Mouse (Mus musculus) forebrain, postnatal 0 days (tissue): ENCODE data around the gene Negr1. TPM values are rescaled to one million over a fixed set of nuclear protein-coding genes. Genes with fewer than 3 reads are reported as not detected.

ENCODE experiments used
- ATAC-seq: fragments of 200-750 bp; cut with Nextera tagmentation; 2 replicates; pipeline ENCODE4 v1.8.0; 2017; ENCODE audit warnings: mild to moderate bottlenecking, moderate library complexity
- DNase-seq: peaks from one replicate; pipeline ENCODE4 v3.0.0-alpha.2; 2015
- H3K27ac ChIP-seq: fragments of 300-500 bp; sonication (generic); 2 replicates; pipeline ENCODE4 v1.5.1; 2014; ENCODE audit warnings: low read depth, mild to moderate bottlenecking, antibody characterized with exemption, low read length, moderate library complexity, mixed read lengths
- H3K27me3 ChIP-seq: fragments of 300-500 bp; sonication (generic); 2 replicates; pipeline ENCODE4 v1.6.1; 2014; ENCODE audit warnings: mild to moderate bottlenecking, low read length, mixed read lengths; ENCODE audit not compliant: insufficient read depth
- H3K36me3 ChIP-seq: fragments of 300-500 bp; sonication (generic); 2 replicates; pipeline ENCODE4 v1.6.1; 2014; ENCODE audit warnings: mild to moderate bottlenecking, moderate library complexity; ENCODE audit not compliant: insufficient read depth
- H3K4me1 ChIP-seq: fragments of 300-500 bp; sonication (generic); 2 replicates; pipeline ENCODE4 v1.6.1; 2014; ENCODE audit warnings: antibody characterized with exemption; ENCODE audit not compliant: insufficient read depth
- H3K4me2 ChIP-seq: fragments of 300-500 bp; sonication (generic); 2 replicates; pipeline ENCODE4 v1.6.1; 2014; ENCODE audit warnings: low read depth, mild to moderate bottlenecking, moderate library complexity
- H3K4me3 ChIP-seq: fragments of 300-500 bp; sonication (generic); 2 replicates; pipeline ENCODE4 v1.5.1; 2014; ENCODE audit warnings: low read depth, low read length, mixed read lengths
- H3K9ac ChIP-seq: fragments of 300-500 bp; sonication (generic); 2 replicates; pipeline ENCODE4 v1.6.1; 2014; ENCODE audit warnings: mild to moderate bottlenecking
- H3K9me3 ChIP-seq: fragments of 300-500 bp; sonication (generic); 2 replicates; pipeline ENCODE4 v1.6.1; 2016; ENCODE audit warnings: low read length
- CTCF ChIP-seq: sonication (generic); IDR thresholded peaks from 2 replicates; pipeline ENCODE4 v1.5.1; 2016; ENCODE audit warnings: antibody characterized with exemption, control low read depth, low read depth
- WGBS: fragments of 180-500 bp; shearing (Covaris S2); extraction: QIAGEN DNeasy Blood & Tissue Kit; methylation state at CpG from one replicate; pipeline ENCODE4 v1.1.7; 2014; 5-methylcytosine and 5-hydroxymethylcytosine counted together
- polyA plus RNA-seq: library from polyadenylated mRNA; unstranded; fragments of >200 nt; fragmentation: Nextera tagmentation; extraction: Ambion mirVana; gene quantifications from 2 replicates; pipeline ENCODE4 v1.2.1, GENCODE M21; 2015
- total RNA-seq: library from RNA; depleted of rRNA; stranded (reverse); fragments of >200 nt; gene quantifications from 2 replicates; pipeline ENCODE4 v1.2.3, GENCODE M21; 2014

The Negr1 gene
- total and polyA plus RNA-seq, 2 experiments from 2014 or later: 65.0 to 205 TPM

GRCm38 (mm10) chr3:156765015-156765414 lies 203.4 kb downstream of the Negr1 start:
- TF ChIP-seq CTCF: no peak
- DNase-seq: no peak
- 0 out of 2 replicates have a peak, but pooled peaks cover 8% of the 10 kb centered on the region for H3K4me1 ChIP-seq

GRCm38 (mm10) chr3:156766171-156766845 lies 204.7 kb downstream of the Negr1 start:
- no peaks in the 10 kb centered on the region for H3K36me3 ChIP-seq
- H3K9me3 ChIP-seq: no peaks in the 10 kb centered on the region
- no peak for TF ChIP-seq CTCF
- 35% methylated on average over 2 of the region's 2 CpGs for WGBS
- ATAC-seq: no peak
- no peak overlapping the region for H3K4me3 ChIP-seq
- H3K27ac ChIP-seq: no peak overlapping the region
- no peak overlapping the region for H3K4me2 ChIP-seq
- 0 out of 2 replicates have a peak, but pooled peaks cover 8% of the 10 kb centered on the region for H3K4me1 ChIP-seq
- no peaks in the 10 kb centered on the region for H3K27me3 ChIP-seq
- DNase-seq: peak; percentile 25
- no peak overlapping the region for H3K9ac ChIP-seq

More at GRCm38 (mm10) chr3:156765015-156765414, 203.4 kb downstream of the Negr1 start:
- Histone ChIP-seq H3K4me2 (no peak overlapping the region), H3K27ac (no peak overlapping the region), H3K36me3 (no peaks in the 10 kb centered on the region), H3K9ac (no peak overlapping the region), H3K27me3 (no peaks in the 10 kb centered on the region), H3K9me3 (no peaks in the 10 kb centered on the region), H3K4me3 (no peak overlapping the region)
- WGBS: 61% methylated on average over 3 of the region's 3 CpGs
- ATAC-seq: no peak

GRCm38 (mm10) chr3:156771626-156772025 lies 210.0 kb downstream of the Negr1 start:
- no peaks in the 10 kb centered on the region for H3K36me3 ChIP-seq
- no peak for DNase-seq
- WGBS: 82% methylated on average over 2 of the region's 2 CpGs
- no peak overlapping the region for H3K9ac ChIP-seq
- H3K9me3 ChIP-seq: no peaks in the 10 kb centered on the region
- no peak for TF ChIP-seq CTCF
- 0 out of 2 replicates have a peak, but pooled peaks cover under 1% of the 10 kb centered on the region for H3K4me1 ChIP-seq
- no peak for ATAC-seq
- no peak overlapping the region for H3K4me3 ChIP-seq
- H3K27ac ChIP-seq: no peak overlapping the region
- H3K27me3 ChIP-seq: no peaks in the 10 kb centered on the region
- no peak overlapping the region for H3K4me2 ChIP-seq

- Histone ChIP-seq H3K27me3 (no peaks in the 10 kb centered on the region), H3K27ac (no peak overlapping the region), H3K4me1 (no peaks in the 10 kb centered on the region), H3K4me3 (no peak overlapping the region), H3K9ac (no peak overlapping the region), H3K9me3 (no peaks in the 10 kb centered on the region), H3K4me2 (no peak overlapping the region), H3K36me3 (no peaks in the 10 kb centered on the region)
- WGBS: 55% methylated on average over 1 of the region's 1 CpGs
- peak; percentile 53 for TF ChIP-seq CTCF
- ATAC-seq (peak; percentile 50; the same call in 1 of the 2 replicates), DNase-seq (no peak)
Observed at GRCm38 (mm10) chr3:156772057-156772456, 210.5 kb downstream of the Negr1 start.

GRCm38 (mm10) chr3:156784309-156784852 lies 222.8 kb downstream of the Negr1 start:
- H3K4me3 ChIP-seq: no peak overlapping the region
- no peaks in the 10 kb centered on the region for H3K9me3 ChIP-seq
- TF ChIP-seq CTCF: no peak
- no peaks in the 10 kb centered on the region for H3K36me3 ChIP-seq
- H3K4me2 ChIP-seq: no peak overlapping the region
- no peaks in the 10 kb centered on the region for H3K4me1 ChIP-seq
- H3K27me3 ChIP-seq: no peaks in the 10 kb centered on the region
- DNase-seq (no peak), ATAC-seq (no peak)
- WGBS: 46% methylated on average over 1 of the region's 1 CpGs
- H3K27ac ChIP-seq: no peak overlapping the region
- H3K9ac ChIP-seq: no peak overlapping the region

GRCm38 (mm10) chr3:156786355-156786754 lies 224.8 kb downstream of the Negr1 start:
- TF ChIP-seq CTCF: no peak
- no peaks in the 10 kb centered on the region for H3K27me3 ChIP-seq
- no peak overlapping the region for H3K4me2 ChIP-seq
- no peaks in the 10 kb centered on the region for H3K9me3 ChIP-seq
- H3K4me3 ChIP-seq: no peak overlapping the region
- WGBS: 79% methylated on average over 1 of the region's 1 CpGs
- H3K36me3 ChIP-seq: no peaks in the 10 kb centered on the region
- no peak overlapping the region for H3K27ac ChIP-seq
- no peak overlapping the region for H3K9ac ChIP-seq
- no peaks in the 10 kb centered on the region for H3K4me1 ChIP-seq
- no peak for ATAC-seq
- no peak for DNase-seq

GRCm38 (mm10) chr3:156791234-156791633 lies 229.6 kb downstream of the Negr1 start:
- DNase-seq (no peak), ATAC-seq (no peak)
- H3K9me3 ChIP-seq: no peaks in the 10 kb centered on the region
- no peak overlapping the region for H3K4me2 ChIP-seq
- no peaks in the 10 kb centered on the region for H3K36me3 ChIP-seq
- no peak overlapping the region for H3K9ac ChIP-seq
- H3K4me1 ChIP-seq: no peaks in the 10 kb centered on the region
- H3K4me3 ChIP-seq: no peak overlapping the region
- H3K27ac ChIP-seq: no peak overlapping the region
- H3K27me3 ChIP-seq: no peaks in the 10 kb centered on the region
- no peak for TF ChIP-seq CTCF
